Mouse (Mus musculus) MEL (cell line): ENCODE data around the gene Nme7. TPM values are rescaled to one million over a fixed set of nuclear protein-coding genes. Genes with fewer than 3 reads are reported as not detected.

Experiments
- DNase-seq: peaks from one replicate; pipeline ENCODE4 v3.0.0; 2011; ENCODE audit warnings: low read depth, low spot score
- H3K27ac ChIP-seq: 2 replicates; pipeline ENCODE4 v1.5.1; 2012; ENCODE audit warnings: low read depth, mild to moderate bottlenecking, control low read depth, low read length, moderate library complexity; ENCODE audit not compliant: control insufficient read depth
- H3K27me3 ChIP-seq, 2 experiments: fragments of 150-350 bp in 1 of 2; sonication (generic) in 1 of 2; 2 replicates each; pipeline ENCODE4 v1.6.1; 2012; ENCODE audit warnings: low read length in 2 of 2, mild to moderate bottlenecking in 2 of 2, improper control_type of control experiment in 1 of 2, moderate library complexity in 1 of 2; ENCODE audit not compliant: insufficient read depth in 2 of 2, control insufficient read depth in 1 of 2
- H3K36me3 ChIP-seq, 2 experiments: 2 replicates each; pipeline ENCODE4 v1.6.1; 2012 to 2014; ENCODE audit warnings: low read length in 2 of 2, improper control_type of control experiment in 1 of 2, inconsistent platforms in 1 of 2, mild to moderate bottlenecking in 1 of 2; ENCODE audit not compliant: insufficient read depth in 2 of 2, control insufficient read depth in 1 of 2
- H3K4me1 ChIP-seq, 2 experiments: fragments of 150-350 bp in 1 of 2; sonication (generic) in 1 of 2; 2 replicates each; pipeline ENCODE4 v1.6.1; 2012; ENCODE audit warnings: low read length in 2 of 2, improper control_type of control experiment in 1 of 2, mild to moderate bottlenecking in 1 of 2; ENCODE audit not compliant: insufficient read depth in 2 of 2, control insufficient read depth in 1 of 2
- H3K4me3 ChIP-seq, 2 experiments: fragments of 150-350 bp in 1 of 2; sonication (generic) in 1 of 2; 2 replicates each; pipeline ENCODE4 v1.5.1; 2012; ENCODE audit warnings: low read depth in 2 of 2, low read length in 2 of 2, mild to moderate bottlenecking in 2 of 2, moderate library complexity in 2 of 2, control low read depth in 1 of 2, improper control_type of control experiment in 1 of 2; ENCODE audit not compliant: control insufficient read depth in 1 of 2, insufficient read depth in 1 of 2
- H3K79me2 ChIP-seq: 2 replicates; pipeline ENCODE4 v1.6.1; 2012; ENCODE audit warnings: mild to moderate bottlenecking, low read length, moderate library complexity; ENCODE audit not compliant: control insufficient read depth, poor library complexity, insufficient read depth
- H3K9ac ChIP-seq: 2 replicates; pipeline ENCODE4 v1.6.1; 2012; ENCODE audit warnings: low read depth, mild to moderate bottlenecking, control low read depth, low read length, moderate library complexity; ENCODE audit not compliant: control insufficient read depth, poor library complexity, severe bottlenecking
- H3K9me3 ChIP-seq: fragments of 150-350 bp; sonication (generic); replicated peaks from 2 replicates; pipeline ENCODE4 v1.6.1; 2012; ENCODE audit warnings: mild to moderate bottlenecking, low read length, improper control_type of control experiment, moderate library complexity; ENCODE audit not compliant: insufficient read depth
- BHLHE40 ChIP-seq: IDR thresholded peaks from 2 replicates; pipeline ENCODE4 v1.6.1; 2012; ENCODE audit warnings: low read depth, mild to moderate bottlenecking, inconsistent platforms, low read length, improper control_type of control experiment, borderline replicate concordance
- CHD1 ChIP-seq: IDR thresholded peaks from 2 replicates; pipeline ENCODE4 v1.6.1; 2012; ENCODE audit warnings: low read depth, mild to moderate bottlenecking, inconsistent platforms, low read length, improper control_type of control experiment
- ETS1 ChIP-seq: IDR thresholded peaks from 2 replicates; pipeline ENCODE4 v1.6.1; 2012; ENCODE audit warnings: low read depth, mild to moderate bottlenecking, inconsistent platforms, low read length, improper control_type of control experiment, moderate library complexity
- GABPA ChIP-seq: IDR thresholded peaks from 2 replicates; pipeline ENCODE4 v1.6.1; 2012; ENCODE audit warnings: low read depth, mild to moderate bottlenecking, inconsistent platforms, low read length, improper control_type of control experiment, moderate library complexity
- GATA1 ChIP-seq: IDR thresholded peaks from 2 replicates; pipeline ENCODE4 v1.6.1; 2011; ENCODE audit warnings: low read depth, low read length, improper control_type of control experiment
- MAZ ChIP-seq: IDR thresholded peaks from 2 replicates; pipeline ENCODE4 v1.6.1; 2012; ENCODE audit warnings: low read depth, mild to moderate bottlenecking, inconsistent platforms, low read length, improper control_type of control experiment
- MEF2A ChIP-seq: IDR thresholded peaks from 2 replicates; pipeline ENCODE4 v1.6.1; 2014; ENCODE audit warnings: low read depth, mild to moderate bottlenecking, inconsistent platforms, low read length, improper control_type of control experiment; ENCODE audit not compliant: poor library complexity, insufficient replicate concordance, severe bottlenecking; ENCODE audit errors: extremely low read depth
- MYB ChIP-seq: IDR thresholded peaks from 2 replicates; pipeline ENCODE4 v1.6.1; 2011; ENCODE audit warnings: mild to moderate bottlenecking, low read depth, low read length, improper control_type of control experiment
- MYC ChIP-seq: IDR thresholded peaks from 2 replicates; pipeline ENCODE4 v1.6.1; 2011; ENCODE audit warnings: low read depth, mild to moderate bottlenecking, low read length, improper control_type of control experiment, moderate library complexity
- POLR2A ChIP-seq, 2 experiments: IDR thresholded peaks; 2 replicates each; pipeline ENCODE4 v1.6.1; 2011 to 2012; ENCODE audit warnings: low read length in 2 of 2, mild to moderate bottlenecking in 2 of 2, control low read depth in 1 of 2, improper control_type of control experiment in 1 of 2, low read depth in 1 of 2, moderate library complexity in 1 of 2; ENCODE audit not compliant: control insufficient read depth in 1 of 2, insufficient read depth in 1 of 2, poor library complexity in 1 of 2
- SIN3A ChIP-seq: IDR thresholded peaks from 2 replicates; pipeline ENCODE4 v1.6.1; 2012; ENCODE audit warnings: low read length, improper control_type of control experiment, inconsistent platforms
- SMC3 ChIP-seq: IDR thresholded peaks from 2 replicates; pipeline ENCODE4 v1.6.1; 2011; ENCODE audit warnings: low read depth, low read length, improper control_type of control experiment
- USF1 ChIP-seq: IDR thresholded peaks from 2 replicates; pipeline ENCODE4 v1.6.1; 2014; ENCODE audit warnings: low read depth, mild to moderate bottlenecking, inconsistent platforms, low read length, improper control_type of control experiment, moderate library complexity
- USF2 ChIP-seq, 2 experiments: IDR thresholded peaks; 2 replicates each; pipeline ENCODE4 v1.6.1; 2011 to 2012; ENCODE audit warnings: improper control_type of control experiment in 2 of 2, low read length in 2 of 2, borderline replicate concordance in 1 of 2, inconsistent platforms in 1 of 2, low read depth in 1 of 2, mild to moderate bottlenecking in 1 of 2; ENCODE audit not compliant: insufficient read depth in 1 of 2
- ZC3H11A ChIP-seq: IDR thresholded peaks from 2 replicates; pipeline ENCODE4 v1.6.1; 2012; ENCODE audit warnings: low read depth, mild to moderate bottlenecking, inconsistent platforms, low read length, improper control_type of control experiment
- ZMIZ1 ChIP-seq: IDR thresholded peaks from 2 replicates; pipeline ENCODE4 v1.6.1; 2012; ENCODE audit warnings: low read depth, mild to moderate bottlenecking, inconsistent platforms, low read length, improper control_type of control experiment, moderate library complexity
- ZNF384 ChIP-seq: IDR thresholded peaks from 2 replicates; pipeline ENCODE4 v1.6.1; 2012; ENCODE audit warnings: low read depth, mild to moderate bottlenecking, inconsistent platforms, low read length, improper control_type of control experiment
- polyA plus RNA-seq, 2 experiments: library from polyadenylated mRNA; stranded (reverse) in 1 of 2; unstranded in 1 of 2; fragments of >175 nt in 1 of 2; fragments of >200 nt in 1 of 2; gene quantifications; 2 replicates each; pipeline versions ENCODE4 v1.2.1 to v1.2.4; 2012; ENCODE audit warnings: low replicate concordance in 2 of 2, low read depth in 1 of 2; ENCODE audit not compliant: insufficient read length in 2 of 2, insufficient read depth in 1 of 2, missing spikeins in 1 of 2
- total RNA-seq: library from RNA; depleted of rRNA; stranded (reverse); fragments of 300-350 nt; gene quantifications from 2 replicates; pipeline ENCODE4 v1.2.3, GENCODE M21; 2012

Nme7 gene
- total and polyA plus RNA-seq, 3 experiments: 23.2 to 27.6 TPM; not detected in 1

- Histone ChIP-seq H3K9me3 (no peaks in the 10 kb centered on the region), H3K36me3 (peaks cover 0 to 2% of the 10 kb centered on the region in 2 experiments; a peak in 2 of 4 replicates), H3K4me3 (no peak overlapping the region), H3K27ac (no peak overlapping the region), H3K9ac (no peak overlapping the region), H3K4me1 (no peaks in the 10 kb centered on the region), H3K27me3 (no peaks in the 10 kb centered on the region), H3K79me2 (no peaks in the 10 kb centered on the region)
- DNase-seq: no peak
- TF ChIP-seq SMC3 (no peak), GATA1 (no peak), SIN3A (no peak), BHLHE40 (no peak), ZMIZ1 (no peak), CHD1 (no peak), MYC (no peak), ZNF384 (no peak), GABPA (no peak), ETS1 (no peak), POLR2A (IDR thresholded peaks at IDR 0.05; ENCODE audit: control insufficient read depth in 1 of 2, insufficient read depth in 1 of 2, low read depth in 1 of 2, low read length in 2 of 2, poor library complexity in 1 of 2) (no peak), USF2 (IDR thresholded peaks at IDR 0.05; ENCODE audit: borderline replicate concordance in 1 of 2, insufficient read depth in 1 of 2, low read depth in 1 of 2, low read length in 2 of 2) (no peak)
Measured at GRCm38 (mm10) chr1:164261553-164261952, 42.4 kb upstream of the Nme7 start.

GRCm38 (mm10) chr1:164270941-164271340, 33.0 kb upstream of the Nme7 start:
- TF ChIP-seq MAZ: no peak
- TF ChIP-seq MYB: no peak
- TF ChIP-seq MEF2A: no peak
- no peak for TF ChIP-seq USF1
- TF ChIP-seq ZC3H11A: no peak
- H3K4me1 ChIP-seq: 0 out of 4 replicates have a peak, but pooled peaks cover 0 to 3% of the 10 kb centered on the region in 2 experiments
- no peak for DNase-seq
- no peaks in the 10 kb centered on the region; the same call in 1 of the 2 replicates for H3K79me2 ChIP-seq
- no peak overlapping the region for H3K27ac ChIP-seq
- H3K9me3 ChIP-seq: no peaks in the 10 kb centered on the region
- no peak overlapping the region for H3K4me3 ChIP-seq
- H3K36me3 ChIP-seq: peaks cover 0 to 2% of the 10 kb centered on the region in 2 experiments; a peak in 1 of 4 replicates
- no peaks in the 10 kb centered on the region for H3K27me3 ChIP-seq
- no peak overlapping the region for H3K9ac ChIP-seq
